Mouse (Mus musculus) heart, postnatal 0 days (tissue): ENCODE results near the gene Kcnj8. TPM values are rescaled to one million over a fixed set of nuclear protein-coding genes. Genes with fewer than 3 reads are reported as not detected.

Source experiments
- ATAC-seq: fragments of 200-750 bp; cut with Nextera tagmentation; 2 replicates; pipeline ENCODE4 v1.8.0; 2017; ENCODE audit warnings: low read depth, moderate number of reproducible peaks, moderate library complexity; ENCODE audit not compliant: insufficient read depth
- DNase-seq: peaks from one replicate; pipeline ENCODE4 v3.0.0-alpha.2; 2016; ENCODE audit warnings: low spot score
- H3K27ac ChIP-seq: fragments of 300-500 bp; sonication (generic); 2 replicates; pipeline ENCODE4 v1.5.1; 2014; ENCODE audit warnings: low read depth, mild to moderate bottlenecking
- H3K27me3 ChIP-seq: fragments of 300-500 bp; sonication (generic); 2 replicates; pipeline ENCODE4 v1.6.1; 2014; ENCODE audit warnings: low read length, mixed read lengths; ENCODE audit not compliant: control insufficient read depth, insufficient read depth
- H3K36me3 ChIP-seq: fragments of 300-500 bp; sonication (generic); replicated peaks from 2 replicates; pipeline ENCODE4 v1.6.1; 2014; ENCODE audit warnings: low read length, mixed read lengths; ENCODE audit not compliant: control insufficient read depth, insufficient read depth
- H3K4me1 ChIP-seq: fragments of 300-500 bp; sonication (generic); 2 replicates; pipeline ENCODE4 v1.6.1; 2014; ENCODE audit warnings: antibody characterized with exemption; ENCODE audit not compliant: control insufficient read depth, insufficient read depth
- H3K4me2 ChIP-seq: fragments of 300-500 bp; sonication (generic); 2 replicates; pipeline ENCODE4 v1.6.1; 2014; ENCODE audit warnings: low read depth, mild to moderate bottlenecking, low read length, moderate library complexity
- H3K4me3 ChIP-seq: fragments of 300-500 bp; sonication (generic); 2 replicates; pipeline ENCODE4 v1.5.1; 2014; ENCODE audit warnings: low read depth, low read length
- H3K9ac ChIP-seq: fragments of 300-500 bp; sonication (generic); replicated peaks from 2 replicates; pipeline ENCODE4 v1.6.1; 2014; ENCODE audit warnings: low read depth, low read length, mixed read lengths
- H3K9me3 ChIP-seq: fragments of 300-500 bp; sonication (generic); replicated peaks from 2 replicates; pipeline ENCODE4 v1.6.1; 2016; ENCODE audit warnings: low read length; ENCODE audit not compliant: control insufficient read depth
- CTCF ChIP-seq: IDR thresholded peaks from 2 replicates; pipeline ENCODE4 v1.5.1; 2016; ENCODE audit warnings: antibody characterized with exemption, control low read depth, low read depth
- EP300 ChIP-seq: IDR thresholded peaks from 2 replicates; pipeline ENCODE4 v1.6.1; 2016; ENCODE audit warnings: antibody characterized with exemption, low read depth
- WGBS: fragments of 180-500 bp; shearing (Covaris S2); extraction: QIAGEN DNeasy Blood & Tissue Kit; methylation state at CpG from one replicate; pipeline ENCODE4 v1.1.7; 2014; 5-methylcytosine and 5-hydroxymethylcytosine counted together
- polyA plus RNA-seq: library from polyadenylated mRNA; unstranded; fragments of >200 nt; fragmentation: Nextera tagmentation; extraction: Ambion mirVana; gene quantifications from 2 replicates; pipeline ENCODE4 v1.2.1, GENCODE M21; 2015
- total RNA-seq: library from RNA; depleted of rRNA; stranded (reverse); fragments of >200 nt; gene quantifications from 2 replicates; pipeline ENCODE4 v1.2.3, GENCODE M21; 2014; ENCODE audit warnings: low replicate concordance

Gene Kcnj8
- total and polyA plus RNA-seq, 2 experiments from 2014 or later: 21.5 to 40.4 TPM

DNA sequence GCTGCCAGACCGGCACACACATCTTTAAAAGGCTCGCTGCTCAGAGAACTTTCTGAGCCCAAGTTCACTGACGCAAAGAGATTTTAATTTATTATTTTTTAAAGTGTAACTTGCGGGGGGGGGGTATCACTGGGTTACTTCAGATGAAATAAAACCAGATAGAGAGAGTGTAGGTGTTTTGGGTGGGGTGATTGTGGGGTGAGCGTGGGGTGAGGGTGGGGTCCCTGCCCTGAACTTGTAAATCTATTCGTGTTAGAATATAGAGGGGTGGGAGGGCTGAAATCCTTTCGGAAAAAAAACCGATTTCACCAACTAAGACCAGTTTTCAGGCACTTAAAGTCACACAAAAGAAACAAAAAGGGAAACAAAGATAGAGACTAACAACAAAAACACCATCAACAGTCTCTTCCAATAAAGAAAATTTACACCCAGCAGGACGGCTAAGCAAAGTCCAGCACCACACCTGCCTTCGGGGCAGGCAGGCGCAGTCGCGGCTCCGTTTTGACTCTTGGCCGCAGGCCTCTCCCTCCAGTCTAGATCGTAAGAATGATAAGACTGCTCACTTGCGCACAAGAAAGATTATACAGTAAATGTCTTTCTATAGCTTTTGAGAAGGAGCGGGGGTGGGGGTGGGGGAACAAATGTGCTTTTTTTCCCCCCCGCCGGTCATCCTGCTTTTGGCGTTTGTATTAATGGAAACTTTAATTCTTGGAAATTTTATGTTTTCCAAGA, 381 bp upstream of the Kcnj8 start:
- no peaks in the 10 kb centered on the region for H3K9me3 ChIP-seq
- H3K27me3 ChIP-seq: peaks cover 19% of the 10 kb centered on the region; the same call in 1 of the 2 replicates
- H3K4me2 ChIP-seq: peak overlapping the region; percentile 93
- no peaks in the 10 kb centered on the region for H3K36me3 ChIP-seq
- no peak overlapping the region for H3K27ac ChIP-seq
- peak overlapping the region; percentile 41; the same call in 1 of the 2 replicates for H3K9ac ChIP-seq
- peaks cover 18% of the 10 kb centered on the region for H3K4me1 ChIP-seq
- TF ChIP-seq EP300 (no peak), CTCF (no peak)
- WGBS: 11% methylated on average over 21 of the region's 21 CpGs
- no peak for DNase-seq
- peak overlapping the region; percentile 50 for H3K4me3 ChIP-seq
- ATAC-seq: no peak

DNA sequence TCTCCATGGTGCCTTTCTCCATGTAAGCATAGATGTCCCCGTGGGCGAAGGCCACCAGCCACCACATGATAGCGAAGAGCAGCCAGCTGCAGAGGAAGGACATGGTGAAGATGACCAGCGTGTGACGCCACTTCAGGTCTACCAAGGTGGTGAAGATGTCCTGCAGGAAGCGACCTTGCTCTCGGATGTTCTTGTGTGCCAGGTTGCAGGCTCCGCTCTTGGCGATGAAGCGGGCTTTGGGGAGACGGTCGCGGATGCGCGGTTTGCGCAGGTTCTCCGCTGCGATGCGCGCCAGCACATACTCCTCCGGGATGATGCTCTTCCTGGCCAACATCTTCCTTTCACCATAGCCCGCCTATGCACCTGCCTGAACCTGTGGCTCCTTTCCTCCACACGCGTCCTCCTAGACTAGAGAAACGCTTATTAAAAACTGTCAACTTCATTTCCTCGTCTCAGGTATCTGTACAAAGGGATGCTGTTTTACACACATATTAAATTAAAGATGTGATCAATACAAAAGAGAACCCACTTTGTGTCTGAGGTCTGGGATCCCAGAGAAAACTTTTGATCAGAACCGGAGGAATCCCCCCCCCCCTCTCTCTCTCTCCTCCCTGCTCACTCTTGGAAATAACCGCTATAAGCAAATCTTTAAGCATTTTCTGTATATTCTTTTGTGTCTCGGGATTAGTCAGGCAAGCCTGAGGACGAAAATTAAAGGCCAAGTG, 1.2 kb downstream of the Kcnj8 start:
- no peak for TF ChIP-seq EP300
- TF ChIP-seq CTCF: no peak
- 0 out of 2 replicates have a peak, but pooled peaks cover 5% of the 10 kb centered on the region for H3K36me3 ChIP-seq
- H3K27ac ChIP-seq: no peak overlapping the region
- no peak for ATAC-seq
- peaks cover 19% of the 10 kb centered on the region; the same call in 1 of the 2 replicates for H3K27me3 ChIP-seq
- peak overlapping the region; percentile 50 for H3K4me3 ChIP-seq
- H3K9me3 ChIP-seq: no peaks in the 10 kb centered on the region
- peaks cover 18% of the 10 kb centered on the region for H3K4me1 ChIP-seq
- no peak for DNase-seq
- peak overlapping the region; percentile 93 for H3K4me2 ChIP-seq
- H3K9ac ChIP-seq: no peak overlapping the region
- 18% methylated on average over 30 of the region's 30 CpGs for WGBS

DNA sequence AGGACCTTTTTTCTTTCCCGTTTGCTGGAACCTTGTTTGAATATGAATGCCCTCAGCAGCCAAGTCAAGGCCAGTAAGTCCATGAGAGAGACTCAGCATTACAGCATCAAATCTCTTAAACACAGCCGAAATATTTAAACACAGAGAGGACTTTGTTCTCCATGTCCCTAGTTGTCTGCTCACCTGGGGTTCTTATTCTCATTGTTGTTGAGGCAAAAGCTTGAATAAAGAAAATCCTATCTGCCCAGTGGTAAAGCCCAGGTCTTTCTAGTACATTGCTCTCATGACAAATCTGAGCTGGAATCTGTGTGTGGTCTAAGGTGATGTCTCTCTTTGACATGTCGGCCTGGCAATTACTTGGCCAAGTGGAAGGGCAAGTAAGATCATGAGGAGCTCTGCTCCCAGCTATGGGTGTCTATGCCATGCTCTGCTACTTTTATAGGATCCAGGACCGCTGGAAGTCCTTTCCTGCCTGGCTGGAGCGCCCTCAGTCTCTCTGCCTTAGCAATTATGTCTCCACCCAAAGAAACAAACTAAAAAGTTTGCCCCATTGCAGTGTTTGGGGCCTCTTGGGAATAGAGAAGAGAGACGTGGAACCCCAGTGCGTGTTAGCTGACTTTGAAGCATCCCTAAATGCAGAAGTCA, 2.6 kb downstream of the Kcnj8 start:
- Histone ChIP-seq H3K4me1 (peaks cover 18% of the 10 kb centered on the region), H3K27me3 (peaks cover 19% of the 10 kb centered on the region; the same call in 1 of the 2 replicates), H3K4me2 (no peak overlapping the region), H3K9ac (no peak overlapping the region), H3K36me3 (0 out of 2 replicates have a peak, but pooled peaks cover 5% of the 10 kb centered on the region), H3K9me3 (no peaks in the 10 kb centered on the region), H3K4me3 (no peak overlapping the region), H3K27ac (no peak overlapping the region)
- no peak for ATAC-seq
- TF ChIP-seq CTCF (no peak), EP300 (no peak)
- WGBS: 72% methylated on average over 7 of the region's 7 CpGs
- no peak for DNase-seq

DNA sequence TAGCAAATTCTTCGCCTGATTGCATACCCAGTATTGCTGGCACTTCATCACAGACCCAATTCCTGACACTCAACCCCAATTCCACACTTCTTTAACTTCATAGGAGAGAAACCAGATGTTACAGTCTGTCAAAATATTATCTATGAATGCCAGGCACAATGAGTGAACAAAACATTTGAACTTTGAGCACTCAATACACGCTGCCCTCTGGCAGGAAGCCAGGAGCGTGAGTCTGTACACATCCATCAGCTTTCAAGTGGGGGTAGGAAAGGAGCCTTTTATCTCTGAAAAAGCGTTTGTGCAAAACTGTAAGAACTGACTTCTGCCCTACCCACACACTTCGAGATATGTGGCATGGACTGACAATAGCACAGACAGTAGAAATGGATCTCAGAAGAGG, 4.0 kb downstream of the Kcnj8 start:
- TF ChIP-seq EP300 (no peak), CTCF (no peak)
- Histone ChIP-seq H3K4me2 (peak overlapping the region; percentile 15; the same call in 1 of the 2 replicates), H3K4me3 (no peak overlapping the region), H3K27ac (0 out of 2 replicates have a peak overlapping the region, but pooled peaks have one; percentile 1), H3K4me1 (peaks cover 18% of the 10 kb centered on the region), H3K27me3 (peaks cover 19% of the 10 kb centered on the region; the same call in 1 of the 2 replicates), H3K9me3 (no peaks in the 10 kb centered on the region), H3K9ac (no peak overlapping the region), H3K36me3 (0 out of 2 replicates have a peak, but pooled peaks cover 5% of the 10 kb centered on the region)
- WGBS: 14% methylated on average over 5 of the region's 5 CpGs
- ATAC-seq (peak; percentile 70), DNase-seq (peak; percentile 71)

DNA sequence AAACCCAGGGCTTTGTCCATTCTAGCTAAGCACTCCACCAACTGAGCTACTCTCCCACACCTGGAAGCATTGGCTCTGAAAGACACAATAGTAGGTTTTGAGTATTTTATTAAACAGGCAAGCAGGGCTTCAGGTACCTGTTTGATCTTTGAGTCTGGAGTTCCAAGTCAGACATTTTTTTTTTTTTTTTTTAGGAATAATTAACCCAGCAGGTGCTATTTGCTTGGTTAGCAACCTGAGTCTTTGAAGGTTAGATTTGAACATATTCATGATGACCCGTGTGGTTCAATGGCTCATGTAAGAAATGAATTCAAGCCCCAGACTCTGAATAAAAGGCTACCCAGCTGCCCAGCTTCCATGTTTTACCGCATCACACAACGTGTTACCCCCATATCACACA, 6.7 kb downstream of the Kcnj8 start:
- H3K9ac ChIP-seq: no peak overlapping the region
- TF ChIP-seq EP300 (no peak), CTCF (no peak)
- 95% methylated on average over 3 of the region's 3 CpGs for WGBS
- no peak overlapping the region for H3K4me3 ChIP-seq
- 0 out of 2 replicates have a peak, but pooled peaks cover 5% of the 10 kb centered on the region for H3K36me3 ChIP-seq
- H3K27me3 ChIP-seq: peaks cover 8% of the 10 kb centered on the region; the same call in 1 of the 2 replicates
- DNase-seq (no peak), ATAC-seq (no peak)
- H3K4me2 ChIP-seq: no peak overlapping the region
- peaks cover 14% of the 10 kb centered on the region for H3K4me1 ChIP-seq
- no peaks in the 10 kb centered on the region for H3K9me3 ChIP-seq
- no peak overlapping the region for H3K27ac ChIP-seq
